Mouse (Mus musculus): ENCODE measurements around the gene Cpm. TPM values are rescaled to one million over a fixed set of nuclear protein-coding genes. Genes with fewer than 3 reads are reported as not detected.

Cpm gene
- polyA plus RNA-seq, 1 experiment from 2014 or later = 6.2 TPM

- ATAC-seq (ENCODE audit: low read depth) = no peak
- H3K27ac ChIP-seq (replicated peaks) = no peak overlapping the region
- no peak overlapping the region for H3K4me3 ChIP-seq
- no peak overlapping the region for H3K9ac ChIP-seq
- H3K9me3 ChIP-seq = no peaks in the 10 kb centered on the region
- no peaks in the 10 kb centered on the region for H3K36me3 ChIP-seq
- no peaks in the 10 kb centered on the region for H3K27me3 ChIP-seq
- WGBS = 89% methylated on average over 14 of the region's 14 CpGs
- H3K4me1 ChIP-seq (replicated peaks) = peaks cover 1% of the 10 kb centered on the region
- no peak overlapping the region for H3K4me2 ChIP-seq
Observed at GRCm38 (mm10) chr10:117658522-117659429, 29.5 kb downstream of the Cpm start.

GRCm38 (mm10) chr10:117659430-117659813, 30.1 kb downstream of the Cpm start:
- H3K9me3 ChIP-seq = no peaks in the 10 kb centered on the region
- H3K27ac ChIP-seq (replicated peaks) = no peak overlapping the region
- H3K4me3 ChIP-seq = no peak overlapping the region
- no peak overlapping the region for H3K9ac ChIP-seq
- H3K4me2 ChIP-seq = no peak overlapping the region
- no peak for ATAC-seq (ENCODE audit: low read depth)
- peaks cover 5% of the 10 kb centered on the region for H3K4me1 ChIP-seq (replicated peaks)
- WGBS = 43% methylated on average over 11 of the region's 11 CpGs
- no peaks in the 10 kb centered on the region for H3K36me3 ChIP-seq
- H3K27me3 ChIP-seq = no peaks in the 10 kb centered on the region

- no peak overlapping the region for H3K4me3 ChIP-seq
- H3K27me3 ChIP-seq = no peaks in the 10 kb centered on the region
- WGBS = 59% methylated on average over 11 of the region's 11 CpGs
- no peaks in the 10 kb centered on the region for H3K36me3 ChIP-seq
- H3K9ac ChIP-seq = no peak overlapping the region
- no peak overlapping the region for H3K27ac ChIP-seq (replicated peaks)
- H3K9me3 ChIP-seq = no peaks in the 10 kb centered on the region
- H3K4me1 ChIP-seq (replicated peaks) = peaks cover 5% of the 10 kb centered on the region
- no peak overlapping the region for H3K4me2 ChIP-seq
- ATAC-seq (ENCODE audit: low read depth) = no peak
Observed at GRCm38 (mm10) chr10:117659819-117660218, 30.5 kb downstream of the Cpm start.

- no peak overlapping the region for H3K9ac ChIP-seq
- H3K4me1 ChIP-seq (replicated peaks) = peaks cover 5% of the 10 kb centered on the region
- no peak overlapping the region for H3K4me3 ChIP-seq
- H3K27ac ChIP-seq (replicated peaks) = no peak overlapping the region
- no peaks in the 10 kb centered on the region for H3K36me3 ChIP-seq
- ATAC-seq (ENCODE audit: low read depth) = no peak
- no peaks in the 10 kb centered on the region for H3K27me3 ChIP-seq
- H3K9me3 ChIP-seq = no peaks in the 10 kb centered on the region
- H3K4me2 ChIP-seq = no peak overlapping the region
- 83% methylated on average over 15 of the region's 15 CpGs for WGBS
Observed at GRCm38 (mm10) chr10:117662316-117663055, 33.2 kb downstream of the Cpm start.

GRCm38 (mm10) chr10:117663056-117663864, 34.0 kb downstream of the Cpm start:
- Histone ChIP-seq H3K27me3 (no peaks in the 10 kb centered on the region), H3K9me3 (no peaks in the 10 kb centered on the region), H3K4me2 (peak overlapping the region; percentile 36), H3K4me3 (no peak overlapping the region), H3K4me1 (replicated peaks) (peaks cover 5% of the 10 kb centered on the region), H3K9ac (no peak overlapping the region), H3K27ac (replicated peaks) (no peak overlapping the region), H3K36me3 (no peaks in the 10 kb centered on the region)
- WGBS = 73% methylated on average over 14 of the region's 14 CpGs
- ATAC-seq (ENCODE audit: low read depth) = no peak

GRCm38 (mm10) chr10:117663865-117664200, 34.5 kb downstream of the Cpm start:
- Histone ChIP-seq H3K36me3 (no peaks in the 10 kb centered on the region), H3K9ac (no peak overlapping the region), H3K4me2 (peak overlapping the region; percentile 36), H3K27ac (replicated peaks) (no peak overlapping the region), H3K27me3 (no peaks in the 10 kb centered on the region), H3K4me3 (no peak overlapping the region), H3K4me1 (replicated peaks) (peaks cover 5% of the 10 kb centered on the region), H3K9me3 (no peaks in the 10 kb centered on the region)
- ATAC-seq (ENCODE audit: low read depth) = no peak
- WGBS = 16% methylated on average over 7 of the region's 9 CpGs

- H3K4me3 ChIP-seq = no peak overlapping the region
- no peaks in the 10 kb centered on the region for H3K36me3 ChIP-seq
- peaks cover 8% of the 10 kb centered on the region for H3K4me1 ChIP-seq (replicated peaks)
- H3K27me3 ChIP-seq = no peaks in the 10 kb centered on the region
- H3K9ac ChIP-seq = no peak overlapping the region
- H3K9me3 ChIP-seq = no peaks in the 10 kb centered on the region
- ATAC-seq (ENCODE audit: low read depth) = no peak
- no peak overlapping the region for H3K27ac ChIP-seq (replicated peaks)
- peak overlapping the region; percentile 36 for H3K4me2 ChIP-seq
- 54% methylated on average over 14 of the region's 14 CpGs for WGBS
Observed at GRCm38 (mm10) chr10:117664208-117664925, 35.1 kb downstream of the Cpm start.

- no peak overlapping the region for H3K27ac ChIP-seq (replicated peaks)
- no peak overlapping the region for H3K4me3 ChIP-seq
- no peaks in the 10 kb centered on the region for H3K27me3 ChIP-seq
- peaks cover 12% of the 10 kb centered on the region for H3K4me1 ChIP-seq (replicated peaks)
- H3K36me3 ChIP-seq = no peaks in the 10 kb centered on the region
- no peak for ATAC-seq (ENCODE audit: low read depth)
- H3K9me3 ChIP-seq = no peaks in the 10 kb centered on the region
- H3K9ac ChIP-seq = no peak overlapping the region
- H3K4me2 ChIP-seq = no peak overlapping the region
Observed at GRCm38 (mm10) chr10:117664926-117665209, 35.6 kb downstream of the Cpm start.

- ATAC-seq (ENCODE audit: low read depth) = no peak
- Histone ChIP-seq H3K4me2 (no peak overlapping the region), H3K4me3 (no peak overlapping the region), H3K9ac (no peak overlapping the region), H3K9me3 (no peaks in the 10 kb centered on the region), H3K4me1 (replicated peaks) (peaks cover 12% of the 10 kb centered on the region), H3K27me3 (no peaks in the 10 kb centered on the region), H3K36me3 (no peaks in the 10 kb centered on the region), H3K27ac (replicated peaks) (no peak overlapping the region)
- 55% methylated on average over 9 of the region's 9 CpGs for WGBS
Observed at GRCm38 (mm10) chr10:117665376-117666275, 36.3 kb downstream of the Cpm start.

GRCm38 (mm10) chr10:117666361-117666760, 37.1 kb downstream of the Cpm start:
- H3K4me2 ChIP-seq = no peak overlapping the region
- ATAC-seq (ENCODE audit: low read depth) = no peak
- H3K9me3 ChIP-seq = no peaks in the 10 kb centered on the region
- no peak overlapping the region for H3K4me3 ChIP-seq
- no peaks in the 10 kb centered on the region for H3K36me3 ChIP-seq
- H3K27ac ChIP-seq (replicated peaks) = no peak overlapping the region
- H3K4me1 ChIP-seq (replicated peaks) = peaks cover 12% of the 10 kb centered on the region
- H3K9ac ChIP-seq = no peak overlapping the region
- WGBS = 96% methylated on average over 3 of the region's 3 CpGs
- no peaks in the 10 kb centered on the region for H3K27me3 ChIP-seq
